In the genomic region with DNA sequence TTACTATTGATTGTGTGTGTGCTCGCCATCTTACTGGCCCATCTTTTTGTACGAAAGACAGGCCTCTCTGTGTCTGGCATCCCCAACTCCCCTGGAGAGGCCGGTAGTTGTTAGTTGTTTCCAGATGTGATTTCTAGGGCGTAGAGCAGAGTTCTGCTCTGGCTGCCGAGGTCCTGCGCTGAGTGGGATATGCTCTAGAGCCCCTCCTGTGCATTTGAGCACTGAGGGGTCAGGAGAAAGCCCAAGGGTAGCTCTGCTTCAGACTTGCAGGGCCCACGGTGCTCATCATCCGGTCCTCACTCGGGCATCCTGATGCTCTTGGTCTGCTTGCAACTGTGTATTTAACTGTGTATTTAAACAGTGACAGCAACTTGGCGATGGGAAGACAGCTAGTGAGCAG, we compare ENCODE assay signal across 13 mouse cellular contexts. TPM values are rescaled to one million over a fixed set of nuclear protein-coding genes. Genes with fewer than 3 reads are reported as not detected.
DNase-seq lines count a peak whose midpoint lies in the region; ATAC-seq and TF ChIP-seq lines count a peak whose summit lies in the region.
"Had no signal": no experiment of that assay in that cellular context is flagged by ENCODE, and none has a peak within 500 bp of the region (broad histone marks: within the 10 kb centered on the region; RNA-seq: fewer than 3 reads in every experiment).

No protein-coding gene starts in this region.

- H3K4me1 ChIP-seq in heart, embryonic 11.5 days (ENCODE audit: control insufficient read depth, insufficient read depth, low read length): peaks cover 95% of the 10 kb centered on the region
- H3K4me1 ChIP-seq in midbrain, embryonic 10.5 days: peaks cover 100% of the 10 kb centered on the region
- H3K4me1 ChIP-seq in midbrain, embryonic 15.5 days: peaks cover 44% of the 10 kb centered on the region
- peaks cover 65% of the 10 kb centered on the region for H3K4me1 ChIP-seq in embryonic fibroblast, embryonic 13.5 days (ENCODE audit: control insufficient read depth, insufficient read depth, low read length)
- peaks cover 84% of the 10 kb centered on the region for H3K4me1 ChIP-seq in neural tube, embryonic 12.5 days

- TF ChIP-seq POLR2A in embryonic fibroblast, embryonic 13.5 days (IDR thresholded peaks at IDR 0.05; ENCODE audit: low read depth, low read length): no peak

- no peak overlapping the region for H3K4me3 ChIP-seq in heart, embryonic 11.5 days (ENCODE audit: low read depth, low read length)
- H3K4me3 ChIP-seq in midbrain, embryonic 10.5 days: peak overlapping the region; percentile 46
- no peak overlapping the region for H3K4me3 ChIP-seq in midbrain, embryonic 15.5 days
- H3K4me3 ChIP-seq in embryonic fibroblast, embryonic 13.5 days (ENCODE audit: insufficient read depth, low read length): no peak overlapping the region
- no peak overlapping the region for H3K4me3 ChIP-seq in neural tube, embryonic 12.5 days

- H3K4me2 ChIP-seq in heart, embryonic 11.5 days: peak overlapping the region; percentile 29; the same call in 1 of the 2 replicates
- H3K4me2 ChIP-seq in midbrain, embryonic 15.5 days: no peak overlapping the region
- peak overlapping the region; percentile 3; the same call in 1 of the 2 replicates for H3K4me2 ChIP-seq in neural tube, embryonic 12.5 days (replicated peaks)

- no peaks in the 10 kb centered on the region for H3K36me3 ChIP-seq in heart, embryonic 11.5 days (ENCODE audit: control insufficient read depth, insufficient read depth, low read length)
- no peaks in the 10 kb centered on the region for H3K36me3 ChIP-seq in midbrain, embryonic 10.5 days
- H3K36me3 ChIP-seq in midbrain, embryonic 15.5 days (replicated peaks): no peaks in the 10 kb centered on the region
- no peaks in the 10 kb centered on the region for H3K36me3 ChIP-seq in neural tube, embryonic 12.5 days

- 0 out of 2 replicates have a peak overlapping the region, but pooled peaks have one; percentile 6 for H3K9ac ChIP-seq in heart, embryonic 11.5 days (ENCODE audit: low read depth, low read length)
- H3K9ac ChIP-seq in midbrain, embryonic 15.5 days: no peak overlapping the region
- no peak overlapping the region for H3K9ac ChIP-seq in neural tube, embryonic 12.5 days
- H3K9ac ChIP-seq: forebrain, postnatal 0 days had no signal

- 22% methylated on average over 10 of the region's 10 CpGs for WGBS in heart, embryonic 11.5 days (ENCODE audit: insufficient replicate concordance)
- WGBS in midbrain, embryonic 10.5 days: 34% methylated on average over 10 of the region's 10 CpGs
- WGBS in midbrain, embryonic 15.5 days: 44% methylated on average over 10 of the region's 10 CpGs
- 33% methylated on average over 10 of the region's 10 CpGs for WGBS in neural tube, embryonic 12.5 days

- no peaks in the 10 kb centered on the region for H3K27me3 ChIP-seq in heart, embryonic 11.5 days (ENCODE audit: control insufficient read depth, insufficient read depth, low read length)
- no peaks in the 10 kb centered on the region for H3K27me3 ChIP-seq in midbrain, embryonic 10.5 days (ENCODE audit: low read depth, poor library complexity, severe bottlenecking)
- H3K27me3 ChIP-seq in midbrain, embryonic 15.5 days (replicated peaks): 0 out of 2 replicates have a peak, but pooled peaks cover 3% of the 10 kb centered on the region
- no peaks in the 10 kb centered on the region for H3K27me3 ChIP-seq in neural tube, embryonic 12.5 days (replicated peaks)

- H3K27ac ChIP-seq in heart, embryonic 11.5 days (ENCODE audit: low read depth, low read length): peak overlapping the region; percentile 54; the same call in 1 of the 2 replicates
- peak overlapping the region; percentile 81 for H3K27ac ChIP-seq in midbrain, embryonic 10.5 days (replicated peaks)
- H3K27ac ChIP-seq in midbrain, embryonic 15.5 days: no peak overlapping the region
- H3K27ac ChIP-seq in embryonic fibroblast, embryonic 13.5 days (ENCODE audit: insufficient read depth, low read length): peak overlapping the region; percentile 83
- no peak overlapping the region for H3K27ac ChIP-seq in neural tube, embryonic 12.5 days

- ATAC-seq in heart, embryonic 11.5 days (replicated peaks; ENCODE audit: insufficient number of reproducible peaks, low FRiP score, low TSS enrichment): no peak
- ATAC-seq in midbrain, embryonic 15.5 days (replicated peaks): no peak
- no peak for ATAC-seq in neural tube, embryonic 12.5 days (ENCODE audit: low FRiP score, low read depth)
- ATAC-seq: forebrain, postnatal 0 days had no signal

- TF ChIP-seq CTCF in embryonic fibroblast, embryonic 13.5 days (IDR thresholded peaks at IDR 0.05; ENCODE audit: borderline replicate concordance, insufficient read depth, low read length): no peak

- H3K9me3 ChIP-seq in heart, embryonic 11.5 days (replicated peaks; ENCODE audit: control insufficient read depth, low read length): no peaks in the 10 kb centered on the region
- H3K9me3 ChIP-seq in midbrain, embryonic 10.5 days (replicated peaks): no peaks in the 10 kb centered on the region
- no peaks in the 10 kb centered on the region for H3K9me3 ChIP-seq in midbrain, embryonic 15.5 days
- H3K9me3 ChIP-seq in neural tube, embryonic 12.5 days: no peaks in the 10 kb centered on the region

- no peak for DNase-seq in heart, adult 18-20 months
- DNase-seq in midbrain, embryonic 10.5 days (ENCODE audit: low spot score): no peak
- DNase-seq in urinary bladder, postnatal 4 days (ENCODE audit: low spot score in 2 of 2): no peak
- no peak for DNase-seq in kidney, postnatal 25 days
- DNase-seq: adrenal gland, adult 8-10 months; cerebellum, postnatal 25 days; forebrain, postnatal 0 days; kidney, adult 11 months; thymus, postnatal 4 days had no signal

RNA-seq across cellular contexts. Expression of a gene that starts 7.5 kb away (rescaled TPM):
- 23.2 and 35.5 TPM in 2 replicates for polyA plus RNA-seq in heart, embryonic 11.5 days (2014; fragmentation: Nextera tagmentation; extraction: Ambion mirVana)
- total RNA-seq in heart, adult 18-20 months (2021): 100 to 1,000 TPM; 152 to 155 TPM
- polyA plus RNA-seq in midbrain, embryonic 10.5 days (2016; fragmentation: Nextera tagmentation; extraction: Ambion mirVana): 17.1 and 17.6 TPM in 2 replicates
- 13.4 and 15.0 TPM in 2 replicates for polyA plus RNA-seq in midbrain, embryonic 15.5 days (2015; fragmentation: Nextera tagmentation; extraction: Ambion mirVana)
- polyA plus RNA-seq in embryonic fibroblast, embryonic 13.5 days (2011; ENCODE audit: insufficient read length, low read depth, missing spikeins): 209 and 224 TPM in 2 replicates
- polyA plus RNA-seq in neural tube, embryonic 12.5 days (2016; fragmentation: Nextera tagmentation; extraction: Ambion mirVana): 20.9 and 26.3 TPM in 2 replicates

Comparison
In these comparisons a context has a peak if more than half of its experiments do, and no peak if none do; other contexts are left out.
1. H3K27ac ChIP-seq: peak in heart, embryonic 11.5 days (single experiment), midbrain, embryonic 10.5 days (single experiment) and embryonic fibroblast, embryonic 13.5 days (single experiment); none in midbrain, embryonic 15.5 days (single experiment) and neural tube, embryonic 12.5 days (single experiment).